Mouse (Mus musculus): Measurements from ENCODE around the gene Alcam. TPM values are rescaled to one million over a fixed set of nuclear protein-coding genes. Genes with fewer than 3 reads are reported as not detected.
A peak's percentile ranks its signal among the peaks of the same experiment; 100 is the strongest.

Gene Alcam
- polyA plus RNA-seq, 2 experiments = 7.3 to 7.5 TPM

DNA sequence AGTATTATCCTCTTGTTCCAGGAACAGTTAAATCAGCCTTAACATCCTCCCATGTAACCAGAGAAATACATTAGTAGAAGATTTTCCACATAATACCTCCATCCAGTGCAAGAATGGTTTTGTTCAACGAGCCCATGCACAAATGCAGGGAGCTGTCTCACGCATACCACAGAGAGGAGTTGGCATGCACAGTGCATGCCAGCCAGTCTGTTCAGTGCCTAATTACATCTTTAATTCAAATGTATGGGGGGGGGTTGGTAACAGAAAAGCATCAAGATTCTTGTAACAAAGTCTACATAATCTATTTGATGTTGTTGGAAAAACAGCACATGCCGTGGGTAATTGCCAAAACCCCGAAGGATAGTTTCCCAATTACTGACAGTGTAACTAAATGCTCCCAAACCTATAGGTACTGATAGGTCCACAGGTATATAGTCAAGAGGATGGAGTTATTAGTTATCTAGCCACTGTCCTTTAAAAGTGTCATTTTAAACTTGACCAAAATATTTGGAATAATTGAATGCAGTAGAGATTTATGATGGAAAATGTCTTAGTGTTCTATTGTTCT, 89.8 kb downstream of the Alcam start:
- H3K4me2 ChIP-seq (ENCODE audit: low read depth) = no peak overlapping the region
- TF ChIP-seq EP300 (IDR thresholded peaks at IDR 0.05; ENCODE audit: low read depth) = no peak
- TF ChIP-seq CTCF (IDR thresholded peaks at IDR 0.05; ENCODE audit: low read depth) = no peak
- no peak for ATAC-seq (ENCODE audit: insufficient read depth)

DNA sequence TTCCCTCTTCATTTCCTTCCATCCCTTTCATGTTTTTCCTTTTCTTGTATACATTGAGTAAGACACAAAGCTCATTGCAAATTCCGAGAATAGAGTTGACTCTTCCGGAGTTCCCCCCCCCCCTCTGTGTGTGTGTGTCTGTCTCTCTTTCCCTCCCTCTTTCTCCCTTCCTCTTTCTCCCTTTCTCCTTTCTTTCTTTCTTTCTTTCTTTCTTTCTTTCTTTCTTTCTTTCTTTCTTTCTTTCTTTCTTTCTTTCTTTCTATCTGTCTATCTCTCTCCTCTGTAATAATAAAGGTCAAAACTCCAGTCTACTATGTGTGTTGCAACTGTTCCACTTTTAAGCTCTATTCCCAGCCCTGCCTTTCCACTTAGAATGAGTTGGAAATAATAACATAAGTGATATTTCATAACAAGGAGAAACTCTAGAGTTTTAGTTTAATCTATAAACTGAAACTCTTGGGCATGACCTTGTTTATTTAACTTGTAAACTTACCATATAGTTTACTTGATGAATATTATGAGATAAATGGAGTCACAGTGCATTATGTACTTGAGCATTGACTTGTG, 110.3 kb downstream of the Alcam start:
- Histone ChIP-seq H3K9me3 (ENCODE audit: control insufficient read depth, low read length) (no peaks in the 10 kb centered on the region), H3K4me3 (ENCODE audit: insufficient read depth in 1 of 2, low read depth in 2 of 2, low read length in 2 of 2) (no peak overlapping the region), H3K4me2 (ENCODE audit: low read depth) (no peak overlapping the region), H3K4me1 (replicated peaks; ENCODE audit: control insufficient read depth in 2 of 2, insufficient read depth in 2 of 2, low read length in 1 of 2) (no peaks in the 10 kb centered on the region), H3K27me3 (ENCODE audit: control insufficient read depth, insufficient read depth, low read length) (no peaks in the 10 kb centered on the region), H3K9ac (replicated peaks) (no peak overlapping the region), H3K27ac (no peak overlapping the region), H3K36me3 (replicated peaks; ENCODE audit: control insufficient read depth, insufficient read depth, low read depth) (no peaks in the 10 kb centered on the region)
- no peak for DNase-seq (ENCODE audit: low read depth in 3 of 3, low spot score in 3 of 3)
- TF ChIP-seq EP300 (IDR thresholded peaks at IDR 0.05; ENCODE audit: low read depth) (no peak), CTCF (IDR thresholded peaks at IDR 0.05; ENCODE audit: low read depth) (no peak)
- no peak for ATAC-seq (ENCODE audit: insufficient read depth)
- 55% methylated on average over 2 of the region's 2 CpGs for WGBS (ENCODE audit: insufficient replicate concordance)

More for the DNA sequence above, 89.8 kb downstream of the Alcam start:
- no peak overlapping the region for H3K9ac ChIP-seq (replicated peaks)
- 67% methylated on average over 4 of the region's 4 CpGs for WGBS (ENCODE audit: insufficient replicate concordance)
- H3K4me3 ChIP-seq (ENCODE audit: insufficient read depth in 1 of 2, low read depth in 2 of 2, low read length in 2 of 2) = no peak overlapping the region
- H3K36me3 ChIP-seq (replicated peaks; ENCODE audit: control insufficient read depth, insufficient read depth, low read depth) = no peaks in the 10 kb centered on the region
- H3K9me3 ChIP-seq (ENCODE audit: control insufficient read depth, low read length) = no peaks in the 10 kb centered on the region
- H3K4me1 ChIP-seq (replicated peaks; ENCODE audit: control insufficient read depth in 2 of 2, insufficient read depth in 2 of 2, low read length in 1 of 2) = no peaks in the 10 kb centered on the region
- no peak overlapping the region for H3K27ac ChIP-seq
- no peaks in the 10 kb centered on the region for H3K27me3 ChIP-seq (ENCODE audit: control insufficient read depth, insufficient read depth, low read length)
- no peak for DNase-seq (ENCODE audit: low read depth in 3 of 3, low spot score in 3 of 3)

DNA sequence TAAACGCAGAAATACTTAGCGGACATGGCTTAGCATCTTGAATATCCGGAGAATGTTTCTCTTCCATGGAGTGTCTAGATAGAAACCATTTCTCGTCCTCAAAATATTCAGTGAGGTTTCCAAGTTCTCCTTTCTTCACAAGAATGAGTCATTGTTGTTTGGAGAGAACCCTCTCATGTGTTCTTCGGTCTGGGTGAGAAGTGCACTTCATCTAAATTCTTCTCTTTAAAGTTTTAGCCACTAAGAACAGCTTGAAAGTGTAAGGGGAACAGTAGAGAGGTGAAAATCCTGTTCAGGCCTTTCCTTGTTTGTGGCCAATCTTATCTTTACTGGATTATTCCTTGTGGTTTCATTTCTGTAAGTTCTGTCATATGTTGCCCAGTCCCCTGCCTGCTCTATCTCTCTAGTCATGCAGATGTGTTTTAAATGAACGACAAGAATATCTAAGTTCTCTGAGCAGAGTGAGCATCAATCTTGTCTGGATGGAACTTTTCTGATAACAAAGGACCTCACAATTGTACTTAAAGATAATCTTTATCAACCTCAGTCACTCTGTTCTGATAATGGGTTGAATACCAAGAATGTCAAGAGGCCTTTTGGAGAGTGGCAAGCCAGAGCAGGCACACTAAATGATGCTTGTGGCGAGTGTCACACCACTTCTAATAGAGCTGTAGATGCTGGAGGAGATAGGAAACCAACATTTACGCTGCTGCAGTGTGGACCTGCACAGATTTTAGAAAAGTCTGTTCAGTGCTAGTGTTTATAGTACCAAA, 111.0 kb downstream of the Alcam start:
- WGBS (ENCODE audit: insufficient replicate concordance) = 48% methylated on average over 8 of the region's 8 CpGs

DNA sequence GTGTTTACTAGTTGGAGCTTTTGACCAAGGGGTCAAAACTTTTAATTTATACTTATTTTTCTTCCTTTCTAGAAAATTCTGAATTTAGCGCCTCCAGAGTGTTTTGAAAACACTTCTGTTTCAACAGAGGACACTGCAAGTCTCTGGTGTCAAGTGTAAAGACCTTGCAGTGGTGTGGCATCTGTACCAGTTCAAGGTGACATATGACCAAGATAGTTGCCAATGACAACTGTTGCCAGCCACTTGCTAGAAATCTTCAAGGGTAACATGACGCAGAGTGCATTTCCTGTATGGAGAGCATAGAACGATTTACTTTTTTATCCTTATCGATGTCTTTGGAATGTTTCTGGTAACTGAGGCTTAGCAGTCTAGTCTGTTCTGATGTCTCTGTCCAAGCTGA, 119.8 kb downstream of the Alcam start:
- WGBS (ENCODE audit: insufficient replicate concordance) = 63% methylated on average over 4 of the region's 4 CpGs
- TF ChIP-seq EP300 (IDR thresholded peaks at IDR 0.05; ENCODE audit: low read depth) (no peak), CTCF (IDR thresholded peaks at IDR 0.05; ENCODE audit: low read depth) (no peak)
- Histone ChIP-seq H3K4me1 (replicated peaks; ENCODE audit: control insufficient read depth in 2 of 2, insufficient read depth in 2 of 2, low read length in 1 of 2) (peaks cover 0 to 5% of the 10 kb centered on the region in 2 experiments; a peak in 2 of 4 replicates), H3K4me2 (ENCODE audit: low read depth) (no peak overlapping the region), H3K27ac (no peak overlapping the region), H3K9me3 (ENCODE audit: control insufficient read depth, low read length) (no peaks in the 10 kb centered on the region), H3K27me3 (ENCODE audit: control insufficient read depth, insufficient read depth, low read length) (no peaks in the 10 kb centered on the region), H3K4me3 (ENCODE audit: insufficient read depth in 1 of 2, low read depth in 2 of 2, low read length in 2 of 2) (no peak overlapping the region), H3K9ac (replicated peaks) (no peak overlapping the region), H3K36me3 (replicated peaks; ENCODE audit: control insufficient read depth, insufficient read depth, low read depth) (no peaks in the 10 kb centered on the region)
- no peak for DNase-seq (ENCODE audit: low read depth in 3 of 3, low spot score in 3 of 3)
- no peak for ATAC-seq (ENCODE audit: insufficient read depth)

More for the DNA sequence above, 111.0 kb downstream of the Alcam start:
- Histone ChIP-seq H3K4me2 (ENCODE audit: low read depth) (no peak overlapping the region), H3K27me3 (ENCODE audit: control insufficient read depth, insufficient read depth, low read length) (no peaks in the 10 kb centered on the region), H3K36me3 (replicated peaks; ENCODE audit: control insufficient read depth, insufficient read depth, low read depth) (no peaks in the 10 kb centered on the region), H3K9ac (replicated peaks) (no peak overlapping the region), H3K4me3 (ENCODE audit: insufficient read depth in 1 of 2, low read depth in 2 of 2, low read length in 2 of 2) (no peak overlapping the region), H3K27ac (no peak overlapping the region), H3K4me1 (replicated peaks; ENCODE audit: control insufficient read depth in 2 of 2, insufficient read depth in 2 of 2, low read length in 1 of 2) (no peaks in the 10 kb centered on the region), H3K9me3 (ENCODE audit: control insufficient read depth, low read length) (no peaks in the 10 kb centered on the region)
- ATAC-seq (ENCODE audit: insufficient read depth) = no peak
- TF ChIP-seq CTCF (IDR thresholded peaks at IDR 0.05; ENCODE audit: low read depth) = no peak
- no peak for TF ChIP-seq EP300 (IDR thresholded peaks at IDR 0.05; ENCODE audit: low read depth)
- DNase-seq (ENCODE audit: low read depth in 3 of 3, low spot score in 3 of 3) = no peak

DNA sequence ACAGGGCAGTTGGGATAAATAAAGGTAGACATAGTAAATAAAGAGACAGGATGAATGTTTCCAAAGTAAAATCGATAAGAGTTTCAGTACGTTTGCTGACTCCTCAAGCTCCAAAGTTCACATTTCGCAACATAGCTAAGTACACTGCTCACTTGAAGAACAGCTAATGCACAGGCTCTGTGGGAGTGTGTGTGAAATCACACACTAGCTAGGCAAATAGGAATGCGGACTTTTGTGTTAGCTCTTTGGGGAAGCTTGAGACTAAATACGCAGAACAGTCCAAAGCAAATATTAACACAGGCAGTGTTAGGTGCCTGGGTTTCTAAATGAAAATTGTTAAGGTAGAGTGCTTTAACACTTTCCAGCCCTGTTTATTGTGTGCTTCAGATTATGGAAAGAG, 120.2 kb downstream of the Alcam start:
- no peak overlapping the region for H3K4me2 ChIP-seq (ENCODE audit: low read depth)
- H3K27me3 ChIP-seq (ENCODE audit: control insufficient read depth, insufficient read depth, low read length) = no peaks in the 10 kb centered on the region
- H3K27ac ChIP-seq = no peak overlapping the region
- no peaks in the 10 kb centered on the region for H3K9me3 ChIP-seq (ENCODE audit: control insufficient read depth, low read length)
- peaks cover 0 to 5% of the 10 kb centered on the region in 2 experiments; a peak in 2 of 4 replicates for H3K4me1 ChIP-seq (replicated peaks; ENCODE audit: control insufficient read depth in 2 of 2, insufficient read depth in 2 of 2, low read length in 1 of 2)
- H3K4me3 ChIP-seq (ENCODE audit: insufficient read depth in 1 of 2, low read depth in 2 of 2, low read length in 2 of 2) = no peak overlapping the region
- peak; percentile 79 for ATAC-seq (ENCODE audit: insufficient read depth)
- no peak overlapping the region for H3K9ac ChIP-seq (replicated peaks)
- H3K36me3 ChIP-seq (replicated peaks; ENCODE audit: control insufficient read depth, insufficient read depth, low read depth) = no peaks in the 10 kb centered on the region
- DNase-seq (ENCODE audit: low read depth in 3 of 3, low spot score in 3 of 3) = peak; percentile 30 to 53 (median 47)
- 63% methylated on average over 5 of the region's 5 CpGs for WGBS (ENCODE audit: insufficient replicate concordance)
- TF ChIP-seq CTCF (IDR thresholded peaks at IDR 0.05; ENCODE audit: low read depth) (no peak), EP300 (IDR thresholded peaks at IDR 0.05; ENCODE audit: low read depth) (no peak)
